Mouse (Mus musculus) CD4-positive, CD25-positive, alpha-beta regulatory T cell, adult 2 months (primary cell): Measurements from ENCODE around the gene Unc13d.
A peak's percentile ranks its signal among the peaks of the same experiment; 100 is the strongest.
"Not testable (repeated sequence)": the region's sequence is repeated elsewhere in the genome, so short reads cannot be mapped to it uniquely, and the experiment has no call there.

Source experiments
- DNase-seq: peaks from one replicate; pipeline ENCODE4 v3.0.0-alpha.2; 2012; ENCODE audit warnings: low read depth, low spot score

Gene Unc13d

DNA sequence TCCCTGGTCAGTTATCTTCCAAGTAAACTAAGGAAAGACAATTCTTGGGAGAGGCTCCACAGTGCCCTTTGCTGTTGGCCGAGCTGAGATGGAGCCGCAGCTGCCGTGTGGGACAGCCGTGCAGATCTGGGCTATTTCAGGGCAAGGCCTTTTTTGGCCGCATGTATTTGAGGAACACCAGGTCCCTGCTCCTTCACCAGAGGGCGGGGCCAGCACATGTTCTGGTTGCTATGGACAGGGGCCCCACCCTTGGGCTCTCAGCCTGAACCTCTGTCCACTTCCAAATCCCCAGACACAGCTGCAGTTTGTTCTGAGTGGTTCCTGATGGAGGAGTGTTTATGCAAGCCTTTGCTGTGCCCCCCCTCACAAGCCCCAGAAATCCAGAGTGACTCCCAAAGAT lies 22.6 kb upstream of the Unc13d start:
- no peak for DNase-seq

DNA sequence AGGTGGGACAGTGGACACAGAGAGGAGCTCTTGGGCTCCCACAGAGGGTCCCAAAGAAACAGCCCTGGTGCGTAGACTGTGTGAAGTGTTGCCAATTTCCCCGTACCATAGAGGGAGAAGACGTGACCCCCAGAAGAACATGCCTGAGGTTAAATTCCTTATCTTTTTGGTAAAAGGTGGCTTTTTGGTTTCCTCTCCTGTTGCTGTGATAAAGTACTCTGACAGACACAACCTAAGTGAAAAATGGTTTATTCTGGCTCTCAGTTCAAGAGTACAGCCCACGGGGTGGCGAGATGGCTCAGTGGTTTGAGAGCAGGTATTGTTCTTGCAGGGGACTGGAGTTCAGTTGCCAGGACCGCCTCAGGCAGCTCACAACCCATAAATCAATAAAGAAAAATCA lies 21.7 kb upstream of the Unc13d start:
- DNase-seq, result no peak

DNA sequence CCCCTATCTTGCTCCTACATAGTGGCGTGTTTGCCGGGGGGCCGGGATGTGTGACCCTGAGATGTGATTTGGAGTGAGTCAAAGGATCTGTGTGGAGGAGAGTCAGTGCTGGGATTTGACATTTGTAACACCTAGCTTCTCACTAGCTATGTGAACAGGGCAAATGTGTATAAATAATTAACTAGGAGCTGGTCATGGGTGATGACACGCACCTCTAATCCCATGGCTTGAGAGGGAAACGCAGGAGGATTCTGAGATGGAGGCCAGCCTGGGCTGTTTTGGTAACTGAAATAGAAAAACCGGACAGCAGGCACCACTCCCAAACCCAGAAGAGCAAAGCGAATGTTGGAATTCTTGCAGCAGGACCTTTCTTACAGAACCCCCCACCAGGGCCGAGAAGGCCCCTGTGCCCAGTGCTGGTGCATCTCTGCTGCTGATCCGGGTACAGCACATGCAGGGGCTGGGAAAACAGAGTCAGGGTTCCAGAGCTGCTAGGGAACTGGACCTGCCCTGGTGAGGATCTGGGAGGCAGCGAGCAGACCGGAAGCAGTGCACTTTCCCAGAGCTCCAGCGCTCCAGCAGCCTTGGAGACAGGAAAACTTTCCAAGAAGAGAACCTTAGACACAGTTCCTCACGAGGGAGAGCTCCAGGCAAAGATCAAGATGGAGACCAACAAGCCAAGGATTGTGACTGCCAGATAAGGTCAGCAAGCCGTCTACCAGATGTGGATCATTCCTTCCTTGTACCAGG lies 21.1 kb upstream of the Unc13d start:
- DNase-seq, result no peak

DNA sequence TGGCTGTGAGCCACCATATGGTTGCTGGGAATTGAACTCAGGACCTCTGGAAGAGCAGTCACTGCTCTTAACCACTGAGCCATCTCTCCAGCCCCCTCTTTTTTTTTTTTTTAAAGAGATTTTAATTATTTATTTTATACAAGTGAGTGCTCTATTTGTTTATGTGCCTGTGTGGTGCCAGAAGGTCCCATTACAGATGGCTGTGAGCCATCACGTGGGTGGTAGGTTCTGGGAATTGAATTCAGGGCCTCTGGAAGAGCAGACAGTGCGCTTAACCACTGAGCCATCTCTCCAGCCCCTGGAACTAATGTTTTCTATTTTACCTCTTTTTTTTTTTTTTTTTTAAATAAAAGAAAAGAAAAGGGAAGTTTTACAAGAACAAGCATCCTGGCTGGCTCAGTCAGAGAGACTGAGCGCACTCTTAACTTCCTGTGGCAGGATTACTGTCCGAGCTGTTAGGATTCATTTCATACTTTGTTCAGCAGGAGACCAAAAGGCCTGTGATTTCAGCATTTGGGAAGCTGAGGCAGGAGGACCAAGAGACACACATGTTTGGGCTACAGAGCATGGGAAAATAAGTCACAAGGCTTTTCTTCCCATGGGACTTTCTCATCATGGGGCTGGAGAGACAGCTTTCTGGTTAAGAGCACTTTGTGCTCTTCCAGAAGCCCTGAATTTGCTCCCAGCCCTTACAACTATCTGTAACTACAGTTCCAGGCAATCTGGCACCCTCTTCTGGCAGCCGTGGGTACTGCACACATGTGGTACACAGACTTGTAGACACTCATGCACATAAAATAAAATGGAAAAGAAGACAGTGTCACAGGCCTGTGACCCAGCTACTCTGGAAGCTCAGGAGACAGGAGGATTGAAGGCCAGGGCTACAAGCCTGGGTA lies 18.7 kb upstream of the Unc13d start:
- DNase-seq, result peak; percentile 71

DNA sequence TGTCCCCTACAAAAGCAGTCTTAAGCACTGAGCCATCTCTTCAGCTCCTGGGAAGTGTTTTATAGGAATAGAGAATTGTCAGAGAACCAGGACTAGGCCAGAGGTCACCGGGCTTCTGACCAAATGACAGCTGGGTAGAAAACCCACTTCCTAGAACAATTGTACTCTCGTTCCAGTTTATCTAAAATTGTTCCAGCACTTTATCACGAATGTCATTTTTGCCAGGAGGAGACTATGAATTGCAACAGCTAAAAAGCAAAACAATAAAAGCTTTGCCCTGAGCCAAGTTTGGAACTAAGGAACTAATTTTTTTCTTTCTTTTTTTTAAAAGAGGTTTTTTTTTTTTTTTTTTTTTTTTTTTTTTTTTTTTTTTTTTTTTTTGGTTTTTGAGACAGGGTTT lies 17.8 kb upstream of the Unc13d start:
- no peak for DNase-seq

DNA sequence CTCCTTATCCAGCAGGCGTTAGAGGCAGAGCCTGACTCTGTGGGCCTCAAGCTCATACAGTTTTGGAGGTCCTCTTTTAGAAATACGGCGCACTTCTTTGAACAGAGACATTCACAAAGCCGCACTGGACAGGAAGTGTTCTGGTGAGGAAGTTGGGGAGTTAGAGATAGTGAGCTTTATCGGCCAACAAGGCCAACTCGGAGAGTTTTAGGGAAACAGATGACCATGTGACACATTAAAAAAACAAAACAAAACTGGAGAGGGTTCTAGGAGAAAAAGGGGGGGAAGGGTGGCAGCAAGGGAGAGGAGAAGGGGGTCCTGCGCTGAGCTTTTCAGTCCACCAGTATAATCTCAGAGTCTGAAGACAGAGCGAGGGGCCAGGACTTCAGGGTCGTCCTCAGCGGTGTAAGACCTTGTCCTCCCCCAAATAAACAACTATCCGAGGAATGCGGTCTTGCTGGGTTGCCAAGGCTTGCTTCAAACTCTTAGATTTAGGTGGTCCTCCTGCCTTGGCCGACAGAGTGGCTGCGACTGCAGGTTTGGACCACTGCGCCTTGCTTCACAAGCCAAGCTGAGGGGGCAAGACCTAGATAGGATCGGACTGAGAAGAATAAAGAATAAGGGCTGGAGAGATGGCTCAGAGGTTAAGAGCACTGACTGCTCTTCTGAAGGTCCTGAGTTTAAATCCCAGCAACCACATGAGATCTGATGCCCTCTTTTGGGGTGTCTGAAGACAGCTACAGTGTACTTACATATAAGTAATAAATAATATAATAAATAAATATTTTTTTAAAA lies 16.2 kb upstream of the Unc13d start:
- DNase-seq, result no peak

DNA sequence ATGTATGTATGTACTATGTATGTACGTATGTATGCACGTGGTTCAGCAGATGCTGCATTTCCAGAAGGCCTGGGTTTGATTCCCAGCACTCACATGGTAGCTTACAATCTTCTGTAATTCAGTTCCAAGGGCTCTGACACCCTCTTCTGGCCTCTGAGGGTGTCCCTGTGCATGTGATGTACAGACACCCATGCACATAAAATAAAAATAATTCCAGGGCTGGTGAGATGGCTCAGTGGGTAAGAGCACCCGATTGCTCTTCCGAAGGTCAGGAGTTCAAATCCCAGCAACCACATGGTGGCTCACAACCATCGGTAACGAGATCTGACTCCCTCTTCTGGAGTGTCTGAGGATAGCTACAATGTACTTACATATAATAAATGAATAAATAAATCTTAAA lies 15.2 kb upstream of the Unc13d start:
- DNase-seq, result not testable (repeated sequence)

DNA sequence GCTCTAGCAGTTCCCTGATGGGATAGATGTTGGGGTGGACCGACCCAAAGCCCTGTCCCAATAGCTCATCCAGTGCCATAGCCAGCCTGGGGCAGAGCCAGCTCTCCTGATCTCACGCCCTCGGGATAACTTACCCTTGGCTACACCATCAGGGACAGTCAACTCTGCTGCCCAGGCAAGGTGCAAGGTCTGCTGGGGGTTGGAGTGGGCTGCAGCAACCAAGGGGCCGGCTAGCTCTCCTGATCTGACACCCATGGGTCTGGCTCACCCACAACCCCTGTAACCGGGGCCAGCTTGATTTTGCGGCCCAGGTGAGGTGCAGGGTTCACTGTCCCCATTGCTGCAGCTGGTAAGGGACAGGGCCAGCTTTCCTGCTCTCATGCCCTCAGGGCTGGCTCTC lies 13.8 kb upstream of the Unc13d start:
- DNase-seq, result no peak

DNA sequence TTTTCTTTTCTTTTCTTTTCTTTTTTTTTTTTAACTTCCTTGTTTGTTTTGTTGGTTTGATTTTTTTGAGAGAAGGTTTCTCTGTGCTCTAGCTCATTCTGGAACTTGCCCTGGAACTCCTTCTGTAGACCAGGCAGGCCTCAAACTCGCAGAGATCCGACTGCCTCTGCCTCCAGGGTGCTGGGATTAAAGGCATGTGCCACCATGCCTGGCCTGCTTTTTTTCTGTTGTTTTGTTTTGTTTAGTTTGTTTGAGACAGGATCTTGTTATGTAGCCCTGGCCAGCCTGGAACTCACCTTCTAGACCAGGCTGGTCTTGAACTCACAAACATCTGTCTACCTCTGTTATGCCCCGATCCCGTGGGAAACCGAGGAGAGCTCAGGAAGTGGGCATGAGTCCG lies 11.8 kb upstream of the Unc13d start:
- DNase-seq, result no peak

DNA sequence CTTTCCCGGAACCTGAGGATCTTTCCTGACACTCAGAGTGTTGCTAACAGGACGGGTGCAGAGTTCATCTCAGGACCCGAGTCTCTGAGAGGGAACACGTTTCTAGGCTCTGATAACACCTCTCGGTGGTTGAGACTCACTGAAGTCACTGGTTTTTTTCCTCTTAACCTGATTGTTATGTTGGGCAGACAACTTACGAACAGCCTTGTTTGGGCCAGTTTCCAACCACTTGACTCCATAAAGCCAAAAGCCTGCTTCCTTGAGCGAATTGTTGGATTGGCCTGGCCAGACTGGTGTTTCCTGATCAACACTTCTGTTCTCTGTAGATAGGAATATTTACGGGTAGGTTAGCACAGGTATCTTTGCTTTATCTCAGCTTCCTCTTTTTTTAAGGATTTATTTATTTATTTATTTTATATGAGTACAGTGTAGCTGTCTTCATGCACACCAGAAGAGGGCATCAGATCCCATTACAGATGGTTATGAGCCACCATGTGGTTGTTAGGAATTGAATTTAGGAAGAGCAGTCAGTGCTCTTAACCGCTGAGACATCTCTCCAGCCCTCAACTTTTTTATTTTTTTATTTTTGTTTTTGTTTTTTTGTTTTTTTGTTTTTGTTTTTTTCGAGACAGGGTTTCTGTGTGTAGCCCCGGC lies 11.1 kb upstream of the Unc13d start:
- DNase-seq, result no peak

DNA sequence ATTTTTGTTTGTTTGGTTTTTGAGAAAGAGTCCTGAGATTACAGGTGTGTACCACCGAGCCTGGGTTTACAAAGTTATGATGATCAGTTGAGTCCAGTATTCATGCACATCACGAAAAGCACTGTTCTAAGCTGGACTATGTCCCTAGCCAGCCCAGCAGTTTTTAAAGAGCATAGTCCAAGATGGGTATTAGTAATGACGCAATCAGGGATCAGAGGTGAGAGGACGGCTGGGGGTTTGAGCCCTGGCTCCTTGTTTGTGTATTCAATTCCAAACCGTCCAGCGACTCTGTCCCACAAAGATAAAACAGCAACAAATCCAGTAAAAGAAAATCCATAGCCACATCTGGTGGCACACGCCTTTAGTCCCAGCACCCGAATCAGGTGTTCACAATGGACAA lies 10.4 kb upstream of the Unc13d start:
- DNase-seq, result no peak

DNA sequence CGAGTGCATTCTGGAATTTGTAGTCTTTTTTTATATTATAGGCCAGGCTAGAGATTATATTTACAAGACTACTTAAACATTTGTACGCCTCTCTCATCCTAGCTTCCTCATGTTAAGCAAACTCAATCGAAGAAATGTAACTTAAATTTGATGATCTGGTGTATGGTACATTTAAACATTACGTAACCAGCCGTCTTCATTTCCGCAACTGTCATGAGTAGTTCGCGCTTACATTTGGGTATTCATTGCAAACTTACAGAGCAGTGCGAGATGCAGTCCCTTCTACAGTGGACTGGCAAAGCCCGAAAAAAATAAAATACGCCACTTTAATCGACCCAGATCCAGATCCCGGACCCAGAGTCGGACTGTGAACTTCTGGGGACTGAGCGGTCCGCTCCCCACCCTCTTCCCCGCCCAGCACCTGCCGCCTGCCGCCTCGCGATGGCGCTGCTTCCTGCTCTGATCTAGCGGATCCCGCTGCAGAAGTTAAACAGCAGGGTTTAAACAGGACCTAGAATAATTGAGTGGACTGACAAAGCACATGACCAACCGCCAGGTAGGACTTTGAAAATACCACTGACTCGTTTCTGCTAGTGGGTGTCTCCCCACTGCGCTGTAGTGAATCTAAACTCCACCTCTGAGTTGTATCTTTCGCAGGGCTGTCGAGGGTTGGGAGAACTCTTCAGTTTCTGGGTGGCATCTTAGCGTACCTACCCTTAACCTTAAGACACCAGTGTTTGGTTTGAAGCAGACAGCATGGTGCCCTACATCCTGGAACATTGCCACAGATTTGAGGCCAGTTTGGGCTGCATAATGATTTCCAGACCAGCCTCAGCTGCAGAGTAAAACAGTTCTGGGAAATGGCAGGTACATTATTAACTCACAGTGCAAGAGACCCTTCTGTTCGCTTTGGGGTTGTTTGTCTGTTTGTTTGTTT lies 9.7 kb upstream of the Unc13d start:
- peak; percentile 92 for DNase-seq

DNA sequence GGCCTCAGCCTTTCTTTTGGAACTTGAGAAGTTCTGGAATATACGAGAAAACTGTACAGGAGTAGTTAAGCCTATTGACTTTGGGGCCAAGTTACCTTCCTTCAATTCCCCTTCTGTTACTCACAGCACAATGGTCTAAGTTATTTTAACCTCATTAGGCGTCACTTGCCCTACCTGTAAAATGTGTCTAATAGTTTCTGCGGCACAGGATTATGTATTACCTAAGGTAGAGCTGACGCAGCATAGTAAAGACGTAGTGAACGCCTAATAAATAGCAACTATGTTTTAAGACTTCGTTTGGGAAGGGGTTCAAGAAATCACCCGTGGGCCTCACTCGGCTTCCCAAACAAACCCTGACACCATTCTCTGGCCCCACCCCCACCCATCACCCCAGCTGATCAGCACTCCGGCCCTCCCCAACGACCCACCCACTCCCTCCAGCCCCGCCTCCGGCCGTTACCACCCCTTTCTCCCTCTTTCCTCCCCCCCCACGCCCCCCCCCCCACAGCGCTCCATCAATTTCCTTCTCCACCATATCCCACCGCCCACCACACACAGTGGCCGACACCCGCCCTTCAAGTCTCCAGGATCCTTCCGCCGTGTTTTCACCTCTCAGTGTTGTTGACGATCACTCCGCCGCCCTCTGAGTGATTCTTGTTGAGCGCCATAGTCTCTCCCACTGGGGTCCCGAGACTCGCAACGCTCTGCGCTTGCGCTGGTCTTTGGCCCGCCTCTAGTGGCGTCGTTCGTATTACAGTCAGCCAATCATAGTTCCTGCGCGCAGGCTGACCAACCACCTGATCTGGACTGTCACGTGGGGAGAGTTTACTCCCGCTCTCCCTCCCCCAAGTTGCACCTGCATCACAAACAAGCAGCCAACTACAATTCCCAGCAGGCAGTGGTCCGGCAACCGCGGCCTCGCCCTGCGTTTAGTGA lies 8.8 kb upstream of the Unc13d start, which contains the start of gene Wbp2:
Wbp2 (minus strand) TSS at position 738 of the 936 bp plus-strand sequence.
- peak; percentile 99 for DNase-seq

DNA sequence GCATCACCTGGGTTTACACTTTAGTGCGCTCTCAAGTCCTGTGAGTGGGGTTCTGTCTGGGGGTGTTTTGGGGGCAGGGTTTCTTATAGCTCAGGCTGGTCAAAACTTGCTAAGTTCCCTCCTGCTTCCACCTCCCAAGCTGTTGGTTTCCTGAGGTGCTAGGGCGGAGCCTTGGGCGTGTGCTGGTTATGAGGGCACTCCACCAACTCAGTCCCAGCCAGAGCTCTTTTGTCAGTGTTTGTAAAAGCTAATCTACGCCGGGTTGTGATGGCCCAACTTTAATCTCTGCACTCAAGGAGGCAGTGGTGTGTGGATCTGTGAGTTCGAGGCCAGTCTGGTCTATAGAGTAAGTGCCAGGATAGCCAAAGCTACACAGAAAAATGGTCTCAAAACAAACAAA lies 6.4 kb upstream of the Unc13d start:
- DNase-seq, result no peak

DNA sequence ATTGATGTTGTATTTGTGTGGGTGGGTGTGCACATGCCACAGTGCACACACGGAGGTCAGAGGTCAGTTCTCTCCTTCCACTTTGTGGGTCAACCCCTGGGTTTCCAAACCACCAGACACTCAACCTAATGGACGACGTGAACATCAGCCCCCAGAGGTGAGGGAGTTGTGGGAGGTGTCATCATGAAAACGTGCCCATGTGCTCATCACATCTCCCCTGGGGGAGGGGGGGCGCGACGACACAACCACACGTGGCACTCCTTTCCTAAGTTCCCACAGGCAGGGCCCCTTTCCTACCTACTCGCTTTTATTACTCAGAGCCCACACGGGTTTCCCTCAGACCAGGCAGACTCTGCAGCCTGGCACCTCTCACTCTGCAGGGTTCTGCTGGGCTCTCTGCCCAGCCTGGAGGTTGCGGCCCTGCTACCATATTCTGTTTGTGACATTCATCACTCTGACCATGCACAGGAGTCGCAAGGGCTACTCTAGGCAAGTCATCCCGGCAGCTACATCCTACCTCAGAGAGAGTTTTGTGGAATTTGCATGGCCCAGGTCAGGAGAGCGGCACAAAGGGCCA lies 5.4 kb upstream of the Unc13d start:
- DNase-seq, result no peak

DNA sequence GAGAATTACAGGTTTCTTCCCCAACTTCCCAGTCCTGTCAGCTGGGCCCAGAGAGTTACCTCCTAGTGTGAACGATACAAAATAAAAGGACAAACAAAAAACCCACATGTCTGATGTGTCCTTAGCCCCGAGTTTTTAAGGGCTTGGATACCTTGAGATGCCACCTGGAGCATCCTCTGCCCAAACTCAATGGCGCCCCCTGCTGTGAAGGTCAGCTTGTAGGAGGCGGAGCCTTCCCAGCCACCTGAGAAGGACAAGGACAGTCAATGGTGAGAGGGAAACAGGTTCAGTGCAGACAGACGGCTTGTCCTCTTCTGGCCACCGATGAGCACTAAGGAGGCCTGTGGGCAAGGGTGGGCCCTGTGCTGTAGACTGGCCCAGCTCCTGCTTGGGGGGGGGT lies 3.3 kb upstream of the Unc13d start:
- DNase-seq, result peak; percentile 87

DNA sequence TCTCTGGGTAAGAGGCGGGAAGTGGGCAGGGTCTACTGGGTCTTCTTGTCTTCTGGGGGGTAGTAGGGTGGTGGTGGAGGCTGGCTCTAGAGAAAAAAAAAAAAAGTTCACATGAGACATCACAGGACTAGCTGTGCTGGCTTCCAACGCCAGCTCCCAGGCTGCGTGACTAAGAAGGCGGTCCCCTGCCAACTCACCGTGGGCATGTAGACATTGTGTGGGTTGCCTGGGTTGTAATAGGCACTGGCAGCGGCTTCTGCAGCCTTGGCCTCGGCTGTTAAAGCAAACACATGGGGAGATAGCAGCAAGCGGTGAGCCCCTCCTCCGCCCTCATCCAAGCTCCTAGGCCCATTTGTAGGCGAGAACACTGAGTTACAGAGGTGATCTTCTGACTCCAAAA lies 1.8 kb upstream of the Unc13d start:
- no peak for DNase-seq

DNA sequence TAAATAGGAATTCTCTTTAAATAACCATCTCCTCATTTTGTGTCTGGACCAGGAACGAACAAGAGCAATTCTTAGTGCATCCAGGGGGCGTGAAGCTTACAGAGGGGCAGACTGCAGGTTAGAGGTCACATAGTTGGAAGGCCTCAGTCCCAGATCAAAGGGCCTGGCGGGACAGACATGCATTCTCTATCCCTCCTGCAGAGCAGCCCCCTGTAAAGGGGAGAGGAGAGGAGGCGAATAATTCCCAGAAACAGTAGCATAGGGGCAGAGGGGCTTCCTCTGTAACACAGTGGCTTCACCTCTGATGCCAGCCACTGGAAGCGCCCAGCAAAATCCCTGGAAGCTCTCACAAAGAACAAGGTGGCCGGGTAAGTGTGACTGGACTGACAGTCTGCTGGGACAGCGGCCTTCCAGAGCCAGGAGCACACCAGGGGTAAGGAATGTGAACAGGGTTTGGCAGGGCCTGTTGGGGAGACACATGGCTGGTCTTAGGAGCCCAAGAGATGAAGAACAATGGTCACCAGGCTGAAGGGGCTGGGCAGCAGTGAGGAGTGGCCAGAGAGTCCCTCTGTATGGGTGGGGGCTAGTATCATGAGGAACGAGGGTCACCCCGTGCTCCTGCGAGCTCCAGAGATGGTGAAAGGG lies 1.0 kb upstream of the Unc13d start:
- DNase-seq, result no peak
